Mouse (Mus musculus) heart, embryonic 12.5 days (tissue): ENCODE data around the gene Krt28. TPM values are rescaled to one million over a fixed set of nuclear protein-coding genes. Genes with fewer than 3 reads are reported as not detected.
A peak's percentile ranks its signal among the peaks of the same experiment; 100 is the strongest.

Experiments
- ATAC-seq: fragments of 200-750 bp; cut with Nextera tagmentation; 2 replicates; pipeline ENCODE4 v1.8.0; 2017; ENCODE audit warnings: moderate TSS enrichment, moderate library complexity; ENCODE audit not compliant: insufficient number of reproducible peaks, low FRiP score
- H3K27ac ChIP-seq: fragments of 300-500 bp; sonication (generic); 2 replicates; pipeline ENCODE4 v1.5.1; 2016; ENCODE audit warnings: mild to moderate bottlenecking, moderate library complexity; ENCODE audit not compliant: poor library complexity, severe bottlenecking
- H3K27me3 ChIP-seq: fragments of 300-500 bp; sonication (generic); replicated peaks from 2 replicates; pipeline ENCODE4 v1.6.1; 2016; ENCODE audit warnings: mild to moderate bottlenecking, moderate library complexity
- H3K36me3 ChIP-seq: fragments of 300-500 bp; sonication (generic); 2 replicates; pipeline ENCODE4 v1.6.1; 2016; ENCODE audit warnings: mild to moderate bottlenecking, moderate library complexity
- H3K4me1 ChIP-seq: fragments of 300-500 bp; sonication (generic); replicated peaks from 2 replicates; pipeline ENCODE4 v1.6.1; 2016; ENCODE audit warnings: mild to moderate bottlenecking
- H3K4me2 ChIP-seq: fragments of 300-500 bp; sonication (generic); 2 replicates; pipeline ENCODE4 v1.6.1; 2016; ENCODE audit warnings: mild to moderate bottlenecking, moderate library complexity
- H3K4me3 ChIP-seq: fragments of 300-500 bp; sonication (generic); 2 replicates; pipeline ENCODE4 v1.5.1; 2016; ENCODE audit warnings: mild to moderate bottlenecking
- H3K9ac ChIP-seq: fragments of 300-500 bp; sonication (generic); 2 replicates; pipeline ENCODE4 v1.6.1; 2016; ENCODE audit warnings: mild to moderate bottlenecking, moderate library complexity
- H3K9me3 ChIP-seq: fragments of 300-500 bp; sonication (generic); replicated peaks from 2 replicates; pipeline ENCODE4 v1.6.1; 2016; ENCODE audit warnings: mild to moderate bottlenecking, moderate library complexity
- WGBS: fragments of 180-500 bp; shearing (Covaris S2); methylation state at CpG from one replicate; pipeline ENCODE4 v1.1.7; 2016; 5-methylcytosine and 5-hydroxymethylcytosine counted together
- polyA plus RNA-seq: library from polyadenylated mRNA; unstranded; fragments of >200 nt; fragmentation: Nextera tagmentation; extraction: Ambion mirVana; gene quantifications from 2 replicates; pipeline ENCODE4 v1.2.1, GENCODE M21; 2016

Gene Krt28
- polyA plus RNA-seq, 1 experiment from 2014 or later, result 0.20 TPM

DNA sequence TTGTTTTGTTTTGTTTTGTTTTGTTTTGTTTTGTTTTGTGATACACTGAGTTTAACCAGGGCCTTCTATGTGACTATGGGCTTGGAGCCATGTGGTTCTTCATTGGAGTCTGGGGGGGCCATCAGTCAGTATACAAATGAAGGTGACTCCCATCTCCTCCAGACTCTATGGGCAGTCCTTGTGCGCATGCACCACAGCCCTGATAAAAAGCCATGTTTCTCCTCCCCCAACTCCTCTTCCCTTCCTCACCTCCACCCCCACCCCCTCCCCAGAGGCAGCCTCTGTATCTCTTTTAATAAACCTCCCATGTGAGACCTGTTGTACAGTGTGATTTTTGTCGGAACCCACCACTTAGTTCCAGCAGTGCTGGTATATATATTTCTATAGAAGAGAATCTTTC is 22.0 kb upstream of the Krt28 start:
- no peak overlapping the region for H3K9ac ChIP-seq
- WGBS, result 77% methylated on average over 2 of the region's 2 CpGs
- no peaks in the 10 kb centered on the region for H3K9me3 ChIP-seq
- H3K36me3 ChIP-seq, result no peaks in the 10 kb centered on the region
- no peak for ATAC-seq
- no peaks in the 10 kb centered on the region for H3K4me1 ChIP-seq
- peaks cover 16% of the 10 kb centered on the region for H3K27me3 ChIP-seq
- no peak overlapping the region for H3K27ac ChIP-seq
- no peak overlapping the region for H3K4me2 ChIP-seq
- H3K4me3 ChIP-seq, result no peak overlapping the region

DNA sequence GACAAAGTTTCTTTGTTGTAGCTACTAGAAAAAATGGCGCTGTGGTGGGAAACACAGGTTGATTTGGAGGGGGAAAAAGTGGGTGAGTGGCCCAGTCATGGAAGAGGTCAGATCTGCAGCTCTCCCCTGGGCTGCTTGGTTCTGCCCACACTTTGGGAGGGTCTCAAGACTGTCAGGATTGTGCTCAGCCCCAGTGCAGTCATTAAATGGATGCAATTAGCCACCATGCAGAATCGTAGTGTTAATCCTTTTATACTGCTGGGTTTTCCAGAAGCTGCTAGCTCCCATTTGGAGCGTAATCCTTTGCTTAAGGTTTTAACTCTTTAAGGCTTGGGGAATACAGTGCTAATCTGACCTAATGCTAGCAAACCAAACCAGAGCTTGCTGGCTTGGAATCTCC is 21.3 kb upstream of the Krt28 start:
- Histone ChIP-seq H3K27ac (no peak overlapping the region), H3K27me3 (peaks cover 13% of the 10 kb centered on the region), H3K9ac (no peak overlapping the region), H3K4me3 (no peak overlapping the region), H3K9me3 (no peaks in the 10 kb centered on the region), H3K4me2 (no peak overlapping the region), H3K36me3 (no peaks in the 10 kb centered on the region), H3K4me1 (no peaks in the 10 kb centered on the region)
- ATAC-seq, result no peak
- 48% methylated on average over 3 of the region's 3 CpGs for WGBS

DNA sequence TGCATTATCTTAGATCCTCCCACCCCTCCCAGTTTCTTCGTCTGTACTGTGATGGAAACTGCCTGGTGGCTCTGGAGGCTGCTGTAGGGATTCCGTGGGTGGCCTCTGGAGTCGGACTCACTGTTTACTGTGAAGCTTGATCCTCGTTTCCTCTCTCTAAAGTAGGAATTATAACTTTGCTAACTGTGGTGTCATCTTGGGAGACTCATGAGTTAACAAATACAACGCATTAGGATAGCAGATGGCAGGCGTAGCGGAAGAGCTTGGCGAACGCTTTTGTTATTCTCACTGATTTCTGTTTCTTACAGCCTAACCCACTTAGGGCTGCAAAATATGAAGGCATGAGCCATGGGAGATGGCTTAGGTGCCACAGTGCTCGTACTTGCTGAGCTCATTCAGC is 17.8 kb upstream of the Krt28 start:
- Histone ChIP-seq H3K27ac (no peak overlapping the region), H3K9me3 (no peaks in the 10 kb centered on the region), H3K4me3 (no peak overlapping the region), H3K27me3 (no peaks in the 10 kb centered on the region), H3K36me3 (0 out of 2 replicates have a peak, but pooled peaks cover 2% of the 10 kb centered on the region), H3K9ac (no peak overlapping the region), H3K4me1 (no peaks in the 10 kb centered on the region), H3K4me2 (no peak overlapping the region)
- ATAC-seq, result no peak
- WGBS, result 78% methylated on average over 10 of the region's 10 CpGs

DNA sequence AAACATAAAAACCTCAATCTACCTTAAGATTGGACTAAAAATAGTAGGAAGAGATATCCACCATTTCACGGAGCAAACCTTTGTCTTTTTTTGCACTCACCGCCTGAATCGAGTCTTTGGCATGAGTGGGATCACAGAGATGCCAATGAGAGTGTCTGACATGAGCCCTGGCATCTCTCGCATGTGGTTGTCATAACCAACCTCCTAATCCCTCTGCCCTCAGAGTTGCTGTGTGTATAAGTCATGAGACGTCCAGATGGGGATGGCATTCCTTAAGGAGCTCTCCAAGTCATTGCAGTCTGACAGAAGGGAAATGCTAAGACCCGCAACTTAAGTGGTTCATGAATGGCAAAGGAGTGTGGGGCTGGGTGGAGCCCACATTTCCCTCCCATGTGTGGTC is 16.7 kb upstream of the Krt28 start:
- Histone ChIP-seq H3K9ac (no peak overlapping the region), H3K4me1 (0 out of 2 replicates have a peak, but pooled peaks cover 5% of the 10 kb centered on the region), H3K4me3 (no peak overlapping the region), H3K4me2 (no peak overlapping the region), H3K9me3 (no peaks in the 10 kb centered on the region), H3K27me3 (no peaks in the 10 kb centered on the region), H3K27ac (no peak overlapping the region), H3K36me3 (0 out of 2 replicates have a peak, but pooled peaks cover 2% of the 10 kb centered on the region)
- WGBS, result 73% methylated on average over 6 of the region's 6 CpGs
- ATAC-seq, result no peak

DNA sequence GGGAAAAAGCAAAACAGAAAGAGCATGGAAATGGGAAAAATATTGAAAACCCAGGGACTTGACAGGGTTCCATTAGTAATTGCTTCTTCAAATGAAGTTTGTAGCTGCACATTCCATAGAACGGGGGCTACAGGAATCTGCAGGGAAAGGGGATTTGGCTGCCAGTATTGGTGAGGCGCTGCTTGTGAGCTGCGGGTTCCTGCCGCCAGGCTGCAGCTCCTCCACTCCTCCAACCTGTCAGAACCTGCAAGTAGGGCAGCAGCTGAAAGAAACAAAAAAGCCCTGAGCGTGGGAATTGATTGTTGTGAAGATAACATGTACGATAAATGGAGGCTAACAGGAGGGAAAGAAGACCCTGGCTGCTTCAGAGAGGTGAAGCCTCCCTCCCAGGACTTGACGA is 16.2 kb upstream of the Krt28 start:
- 0 out of 2 replicates have a peak, but pooled peaks cover 2% of the 10 kb centered on the region for H3K36me3 ChIP-seq
- no peaks in the 10 kb centered on the region for H3K9me3 ChIP-seq
- 0 out of 2 replicates have a peak, but pooled peaks cover 5% of the 10 kb centered on the region for H3K4me1 ChIP-seq
- no peak overlapping the region for H3K9ac ChIP-seq
- H3K4me2 ChIP-seq, result no peak overlapping the region
- H3K27me3 ChIP-seq, result no peaks in the 10 kb centered on the region
- no peak overlapping the region for H3K27ac ChIP-seq
- H3K4me3 ChIP-seq, result no peak overlapping the region
- 67% methylated on average over 7 of the region's 7 CpGs for WGBS
- no peak for ATAC-seq

DNA sequence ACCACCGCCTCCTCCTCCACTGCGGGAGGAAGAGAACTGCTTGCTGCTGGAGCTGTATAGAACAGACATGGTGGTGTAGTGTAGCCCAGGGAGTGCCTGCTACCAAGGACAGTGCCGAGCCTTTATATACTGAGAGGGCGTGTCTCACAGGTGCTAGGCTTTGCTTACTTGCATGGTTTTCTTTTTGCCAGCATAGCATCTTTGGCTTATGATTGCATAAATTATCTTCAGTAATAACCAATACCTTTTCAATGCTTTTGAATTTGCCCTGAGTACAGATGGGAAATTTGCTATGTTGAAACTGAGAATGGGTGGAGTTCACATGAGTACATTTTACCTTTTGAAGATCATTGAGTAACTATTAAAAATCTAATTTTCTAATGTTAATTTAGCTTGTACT is 14.6 kb upstream of the Krt28 start, which contains the start of gene Krt10:
TSS of gene Krt10 (minus strand) at position 101 of the 400 bp plus-strand sequence.
- WGBS, result 80% methylated on average over 4 of the region's 4 CpGs
- Histone ChIP-seq H3K4me3 (no peak within 1 kb of the TSS), H3K4me2 (no peak within 1 kb of the TSS), H3K27me3 (peaks cover 4% of the 10 kb centered on the region; the same call in 1 of the 2 replicates), H3K27ac (no peak within 1 kb of the TSS), H3K9ac (no peak within 1 kb of the TSS), H3K4me1 (0 out of 2 replicates have a peak, but pooled peaks cover 5% of the 10 kb centered on the region), H3K36me3 (0 out of 2 replicates have a peak, but pooled peaks cover 2% of the 10 kb centered on the region), H3K9me3 (no peaks in the 10 kb centered on the region)
- ATAC-seq, result no peak

DNA sequence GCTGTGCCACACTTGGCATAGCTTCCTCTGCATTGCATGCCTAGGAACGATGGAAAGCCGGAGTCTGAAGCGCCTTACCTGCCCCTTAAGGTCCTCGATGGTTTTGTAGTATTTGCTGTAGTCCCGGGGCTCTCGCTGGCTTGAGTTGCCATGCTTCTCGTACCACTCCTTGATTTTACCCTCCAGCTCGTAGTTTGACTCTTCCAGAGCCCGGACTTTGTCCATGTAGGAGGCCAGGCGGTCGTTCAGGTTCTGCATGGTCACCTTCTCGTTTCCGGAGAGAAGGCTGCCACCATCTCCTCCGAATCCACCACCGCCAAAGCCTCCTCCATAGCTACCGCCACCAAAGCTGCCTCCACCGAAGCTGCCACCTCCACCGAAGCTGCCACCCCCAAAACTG is 14.0 kb upstream of the Krt28 start:
- Histone ChIP-seq H3K4me1 (0 out of 2 replicates have a peak, but pooled peaks cover 5% of the 10 kb centered on the region), H3K9me3 (no peaks in the 10 kb centered on the region), H3K4me3 (no peak overlapping the region), H3K4me2 (no peak overlapping the region), H3K27me3 (peaks cover 7% of the 10 kb centered on the region; the same call in 1 of the 2 replicates), H3K36me3 (0 out of 2 replicates have a peak, but pooled peaks cover 2% of the 10 kb centered on the region), H3K9ac (no peak overlapping the region), H3K27ac (no peak overlapping the region)
- WGBS, result 83% methylated on average over 18 of the region's 18 CpGs
- no peak for ATAC-seq

DNA sequence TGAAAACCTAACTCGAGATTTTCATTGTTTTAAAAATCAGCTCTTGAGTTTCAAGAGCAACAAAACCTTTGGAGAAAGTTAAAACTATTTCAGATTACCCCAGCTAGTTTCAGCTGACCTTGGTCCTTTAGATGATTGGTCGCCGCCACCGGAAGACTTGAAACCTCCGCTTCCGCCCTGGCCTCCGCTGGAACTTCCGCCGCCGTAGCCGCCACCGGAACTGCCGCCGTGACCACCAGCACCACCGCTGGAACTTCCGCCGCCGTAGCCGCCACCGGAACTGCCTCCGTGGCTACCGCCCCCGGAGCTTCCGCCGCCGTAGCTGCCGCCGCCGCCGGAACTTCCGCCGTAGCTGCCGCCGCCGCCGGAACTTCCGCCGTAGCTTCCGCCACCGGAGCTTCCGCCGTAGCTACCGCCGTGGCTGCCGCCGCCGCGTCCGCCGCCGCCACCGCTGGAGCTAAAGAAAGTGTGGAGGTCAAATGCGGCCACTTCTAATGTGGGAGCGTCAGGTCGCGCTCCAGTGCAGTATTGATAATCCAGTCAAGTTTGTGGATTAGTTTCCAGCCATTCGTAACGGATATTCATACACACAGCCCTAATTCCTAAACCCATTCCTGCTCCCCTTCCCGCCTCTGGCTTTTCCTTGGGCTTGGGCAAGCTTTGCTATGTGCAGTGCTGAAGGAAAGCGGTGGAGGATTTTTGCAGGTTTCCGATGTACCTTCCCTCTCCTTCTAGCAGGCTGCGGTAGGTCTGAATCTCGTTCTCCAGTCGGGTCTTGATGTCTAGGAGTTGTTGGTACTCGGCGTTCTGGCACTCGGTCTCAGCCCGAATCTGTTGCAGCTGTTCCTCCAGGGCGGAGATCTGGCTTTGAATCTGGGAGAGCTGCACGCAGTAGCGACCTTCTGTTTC is 11.4 kb upstream of the Krt28 start:
- Histone ChIP-seq H3K9ac (peak overlapping the region; percentile 73), H3K27ac (peak overlapping the region; percentile 92), H3K4me3 (peak overlapping the region; percentile 58), H3K27me3 (peaks cover 28% of the 10 kb centered on the region), H3K36me3 (0 out of 2 replicates have a peak, but pooled peaks cover 2% of the 10 kb centered on the region), H3K9me3 (no peaks in the 10 kb centered on the region), H3K4me1 (0 out of 2 replicates have a peak, but pooled peaks cover 5% of the 10 kb centered on the region), H3K4me2 (peak overlapping the region; percentile 74)
- peak; percentile 81 for ATAC-seq
- 3% methylated on average over 71 of the region's 71 CpGs for WGBS

DNA sequence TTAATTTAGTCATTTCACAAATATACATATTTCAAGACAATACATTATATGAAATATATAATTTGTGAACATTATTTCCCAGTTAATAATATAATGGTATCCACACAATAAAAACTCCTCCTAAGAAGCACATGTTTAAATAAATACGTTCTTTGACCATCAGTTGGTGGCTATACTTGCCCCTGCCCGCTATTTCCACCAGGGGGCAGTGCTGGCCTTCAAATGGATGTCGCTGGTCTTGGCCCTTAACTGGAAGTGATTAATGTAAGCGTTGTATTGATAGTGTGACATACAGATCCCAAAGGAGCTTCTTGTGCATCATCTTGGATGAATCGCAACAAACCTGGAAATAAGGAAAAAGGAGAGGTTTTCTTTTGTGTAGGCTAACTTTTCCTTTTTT is 4.9 kb upstream of the Krt28 start:
- no peak overlapping the region for H3K27ac ChIP-seq
- no peaks in the 10 kb centered on the region for H3K9me3 ChIP-seq
- no peak overlapping the region for H3K9ac ChIP-seq
- no peaks in the 10 kb centered on the region for H3K4me1 ChIP-seq
- peaks cover 55% of the 10 kb centered on the region for H3K27me3 ChIP-seq
- H3K4me2 ChIP-seq, result no peak overlapping the region
- whole genome bisulfite sequencing, result 22% methylated on average over 5 of the region's 5 CpGs
- H3K4me3 ChIP-seq, result no peak overlapping the region
- no peak for ATAC-seq
- H3K36me3 ChIP-seq, result no peaks in the 10 kb centered on the region

DNA sequence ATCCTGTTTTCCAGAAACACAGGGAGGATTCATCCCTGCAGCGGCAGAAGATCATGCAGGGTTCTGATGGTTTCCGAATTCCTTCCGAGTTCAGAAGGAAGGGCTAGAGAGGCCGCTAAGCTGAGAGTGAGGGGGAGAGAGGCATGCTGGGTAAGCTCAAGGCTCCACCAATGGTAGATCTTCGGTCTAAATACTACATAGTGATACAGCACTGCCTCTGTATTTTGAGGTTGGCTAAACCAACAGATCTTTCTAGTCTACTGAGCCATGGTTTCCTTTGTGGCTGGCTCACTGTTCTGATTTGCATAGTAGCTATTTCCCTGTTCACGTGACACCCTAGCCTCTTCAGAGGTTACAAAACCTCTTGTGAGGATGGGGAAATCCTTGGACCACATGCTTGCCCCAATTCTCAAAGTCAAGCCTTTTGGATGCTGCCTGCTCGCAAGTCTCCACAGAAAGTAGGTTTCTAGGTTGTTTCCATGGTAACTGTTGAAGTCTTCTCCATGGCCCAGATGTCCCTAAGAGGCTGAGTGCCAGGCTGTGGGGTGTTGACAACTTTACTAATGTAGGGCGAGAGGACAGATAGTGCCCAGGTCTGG is 4.8 kb downstream of the Krt28 start:
- no peak overlapping the region for H3K9ac ChIP-seq

DNA sequence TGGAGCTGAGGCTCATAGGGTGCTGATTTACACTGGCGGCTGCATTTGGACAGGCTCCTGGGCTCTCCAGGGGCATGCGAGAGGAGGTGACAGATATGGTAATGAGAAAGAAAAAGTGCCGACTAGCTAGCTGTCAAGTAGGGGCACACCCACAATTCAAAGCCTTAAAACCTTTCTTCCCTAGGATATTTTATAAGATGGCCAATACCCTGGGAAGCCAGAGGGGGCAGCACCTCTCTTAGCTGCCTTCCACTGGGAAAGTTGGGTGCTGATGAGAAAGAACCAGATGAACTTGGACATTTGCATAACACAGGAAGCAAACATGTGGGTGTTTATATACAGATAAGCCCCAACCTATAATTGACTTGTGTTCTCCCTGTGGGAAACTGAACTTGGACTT is 5.5 kb downstream of the Krt28 start:
- Histone ChIP-seq H3K4me1 (no peaks in the 10 kb centered on the region), H3K27me3 (peaks cover 17% of the 10 kb centered on the region), H3K9ac (no peak overlapping the region), H3K9me3 (no peaks in the 10 kb centered on the region), H3K4me2 (no peak overlapping the region), H3K4me3 (no peak overlapping the region), H3K36me3 (no peaks in the 10 kb centered on the region), H3K27ac (no peak overlapping the region)
- WGBS, result 17% methylated on average over 3 of the region's 3 CpGs
- ATAC-seq, result no peak

More for the DNA sequence above, 4.8 kb downstream of the Krt28 start:
- Histone ChIP-seq H3K36me3 (no peaks in the 10 kb centered on the region), H3K27ac (no peak overlapping the region), H3K27me3 (peaks cover 21% of the 10 kb centered on the region), H3K4me3 (no peak overlapping the region), H3K4me2 (no peak overlapping the region), H3K4me1 (no peaks in the 10 kb centered on the region), H3K9me3 (no peaks in the 10 kb centered on the region)
- WGBS, result 78% methylated on average over 8 of the region's 8 CpGs
- no peak for ATAC-seq
